Mouse (Mus musculus): ENCODE results near the gene Aspn. TPM values are rescaled to one million over a fixed set of nuclear protein-coding genes. Genes with fewer than 3 reads are reported as not detected.
"Not testable (repeated sequence)": the region's sequence is repeated elsewhere in the genome, so short reads cannot be mapped to it uniquely, and the experiment has no call there.

The Aspn gene
- polyA plus RNA-seq, 2 experiments from 2014 or later = 0.27 to 0.46 TPM

DNA sequence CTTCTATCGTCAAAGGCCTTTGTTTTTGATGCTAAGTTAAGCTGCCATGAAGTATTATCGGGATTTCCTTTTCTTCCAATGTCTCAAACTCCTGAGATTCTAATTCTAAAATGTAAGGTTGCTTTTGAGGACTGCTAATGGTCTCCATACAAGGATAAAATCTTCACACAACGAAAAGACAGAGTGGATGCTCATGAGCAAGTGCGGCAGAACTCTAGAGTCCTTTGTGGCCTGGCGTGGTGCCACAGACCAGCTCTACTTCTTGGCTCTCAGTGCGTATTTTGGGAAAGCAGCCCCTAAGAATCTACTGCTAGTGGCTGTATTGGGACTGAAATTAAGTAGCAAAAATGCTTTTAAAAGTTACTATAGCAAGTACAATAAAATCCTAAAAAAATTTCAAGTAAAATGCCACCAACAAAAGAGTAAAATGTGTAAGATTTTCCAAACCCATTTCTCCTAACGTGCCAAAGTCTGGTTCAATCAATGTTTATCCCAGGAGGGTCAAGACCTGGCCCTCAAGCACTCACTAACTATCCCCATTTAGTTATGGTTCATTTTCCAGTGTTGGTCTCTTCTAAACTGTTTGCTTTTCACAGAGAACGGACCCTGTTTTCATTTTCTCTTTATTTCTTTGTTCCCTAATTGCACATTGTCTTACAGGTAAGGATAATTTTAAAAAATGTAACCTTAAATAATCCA, 40.2 kb downstream of the Aspn start:
- no peak for ATAC-seq

DNA sequence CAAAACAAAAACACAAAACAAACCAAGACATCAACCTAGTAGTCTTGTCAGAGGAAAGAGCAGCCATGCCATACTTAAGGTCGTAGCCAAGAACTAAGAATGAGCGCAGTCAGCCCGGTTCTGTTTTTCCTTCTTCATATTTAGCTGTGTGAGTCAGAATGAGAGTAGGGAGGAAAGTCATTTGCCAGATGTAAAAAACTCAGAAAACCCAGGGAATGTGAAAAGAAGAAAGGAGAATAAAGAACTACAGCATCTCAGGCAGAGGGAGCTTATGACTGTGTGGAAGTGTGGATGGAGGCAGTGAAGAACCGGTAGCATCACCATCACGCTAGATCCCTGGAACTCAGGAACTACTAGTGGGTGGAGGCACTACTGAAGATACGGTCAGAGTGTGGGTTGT, 41.8 kb downstream of the Aspn start:
- no peak for ATAC-seq

DNA sequence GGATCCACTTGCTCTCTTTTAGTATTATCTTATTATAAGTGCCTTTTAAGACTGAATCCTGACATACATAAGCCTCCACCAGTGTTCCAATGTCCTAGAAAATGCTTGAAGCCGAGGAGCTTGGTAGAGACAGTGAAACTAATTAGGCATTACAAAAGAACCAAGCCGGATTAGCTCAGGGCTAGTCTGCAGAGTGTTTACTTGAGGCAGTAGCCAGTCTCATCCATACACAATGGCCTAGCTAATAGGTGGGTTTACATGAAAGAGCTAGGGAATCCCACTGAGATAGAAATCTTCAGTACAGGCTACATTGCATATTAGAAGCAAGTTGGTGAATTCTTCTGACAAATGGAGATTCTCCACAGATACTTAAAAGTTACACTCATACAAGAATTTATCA, 58.3 kb downstream of the Aspn start:
- not testable (repeated sequence) for ATAC-seq

DNA sequence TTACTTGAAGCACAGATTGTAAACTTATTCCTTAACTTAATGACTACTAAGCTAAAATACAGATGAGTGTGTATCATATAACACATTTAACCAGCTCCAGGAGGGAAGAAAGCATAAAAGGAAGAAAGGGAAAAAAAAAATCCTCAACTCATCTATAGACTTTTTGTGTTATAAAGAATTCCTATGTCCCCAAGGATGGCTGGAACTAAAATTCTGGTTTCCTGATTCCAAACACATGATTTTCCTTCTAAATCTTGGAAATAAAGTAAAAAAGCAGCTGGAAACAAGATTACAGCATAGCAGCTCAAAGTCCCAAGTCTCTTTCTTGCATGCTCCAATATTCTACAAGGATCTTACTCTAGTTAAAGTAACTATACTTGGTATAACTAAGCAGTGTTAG, 59.4 kb downstream of the Aspn start:
- ATAC-seq = no peak

DNA sequence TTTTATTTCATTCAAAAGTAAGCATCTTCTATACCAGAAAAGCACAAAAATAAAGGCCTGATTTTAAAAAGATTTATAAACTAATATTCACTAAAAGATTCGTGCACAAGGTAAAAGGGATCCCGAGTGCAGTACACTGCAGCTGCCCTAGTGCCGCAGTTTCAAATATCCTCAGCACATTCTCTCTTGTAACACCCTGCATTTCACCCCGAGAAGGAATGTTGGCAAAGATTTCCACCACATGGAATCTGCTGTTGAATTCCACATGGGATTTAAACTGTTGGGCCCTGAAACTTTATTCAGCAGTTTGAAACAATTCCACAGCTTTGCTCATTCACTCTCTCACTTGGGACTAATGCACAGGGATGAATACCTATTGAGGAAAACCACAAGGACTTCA, 63.5 kb downstream of the Aspn start, which contains the start of gene Ogn:
Ogn (plus strand) TSS at position 333 of the 400 bp plus-strand sequence.
- ATAC-seq = no peak

DNA sequence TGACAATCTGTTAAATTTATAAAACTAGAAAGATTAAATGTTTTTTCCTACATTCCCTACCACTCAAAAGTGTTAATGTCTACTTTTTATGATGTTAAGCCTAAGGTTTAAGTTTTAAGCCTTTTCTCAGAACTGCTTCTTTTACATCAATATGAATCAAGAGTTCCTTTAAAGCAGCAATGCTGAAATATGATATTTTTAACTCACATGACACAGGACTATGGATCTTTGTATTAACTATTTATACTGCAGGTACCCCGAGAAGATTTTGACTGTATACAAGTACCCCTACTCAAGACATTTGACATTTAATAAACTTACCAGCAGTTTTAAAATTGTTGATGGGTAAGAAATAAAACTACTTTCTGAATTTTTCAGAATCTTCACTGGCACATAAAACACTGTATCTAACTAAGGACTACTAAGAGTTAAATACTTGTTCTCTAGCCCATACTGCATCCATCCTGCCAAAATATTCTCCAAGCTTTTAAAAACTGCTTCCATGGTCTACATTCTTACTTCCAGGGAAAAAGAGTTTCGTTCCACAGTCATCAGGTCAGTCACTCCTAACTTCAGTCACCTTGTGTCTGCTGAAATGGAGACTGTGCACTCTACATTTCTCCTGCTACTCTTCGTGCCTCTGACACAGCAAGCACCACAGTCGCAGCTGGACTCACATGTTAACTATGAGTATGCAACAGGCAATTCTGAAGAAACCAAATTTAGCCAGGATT, 64.5 kb downstream of the Aspn start:
- ATAC-seq = no peak

DNA sequence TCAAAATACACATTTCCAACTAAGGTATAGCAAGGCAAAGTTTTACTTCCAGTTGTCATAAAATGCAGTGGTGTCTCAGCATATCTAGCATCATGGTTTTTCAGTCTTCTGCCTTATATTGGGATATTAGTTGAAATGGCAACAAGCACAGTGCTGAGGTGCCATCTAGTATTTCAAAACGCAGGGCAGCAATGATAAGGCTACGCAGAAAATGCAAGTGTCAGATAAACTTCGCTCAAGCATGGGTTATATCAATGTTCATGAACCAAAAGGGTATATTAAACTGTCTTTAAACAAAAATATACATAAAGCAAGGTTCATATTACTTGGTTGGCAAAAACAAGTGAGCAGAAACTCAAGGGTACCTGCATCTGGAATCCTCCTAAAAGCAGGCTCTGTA, 72.8 kb downstream of the Aspn start:
- no peak for ATAC-seq

Other genes starting within 250 kb of the Aspn start
- gene Fgd3, start 224.1 kb upstream of the Aspn start, polyA plus RNA-seq (2017; shearing (Covaris generic)) = 10 to 100 TPM; 11.5 to 13.7 TPM
- gene Bicd2, start 202.9 kb upstream of the Aspn start, polyA plus RNA-seq (2017; shearing (Covaris generic)) = 1 to 10 TPM; 5.8 to 6.2 TPM
- 1 to 10 TPM; 2.7 to 4.6 TPM for gene Ippk, start 123.2 kb upstream of the Aspn start, polyA plus RNA-seq (2017; shearing (Covaris generic))
- gene Tes3-ps, start 51.1 kb upstream of the Aspn start, polyA plus RNA-seq (2017; shearing (Covaris generic)) = 1 to 10 TPM; 6.6 to 7.3 TPM
- under 1 TPM; 0.08 to 0.26 TPM for gene Ecm2, start 39.6 kb upstream of the Aspn start, polyA plus RNA-seq (2017; shearing (Covaris generic))
- gene Omd, start 38.0 kb downstream of the Aspn start, polyA plus RNA-seq (2017; shearing (Covaris generic)) = under 1 TPM; 0.41 to 0.65 TPM
- under 1 TPM in 1 of 2 experiments, not detected in 1; 0.29 TPM for gene Ogn, start 63.6 kb downstream of the Aspn start, polyA plus RNA-seq (2017; shearing (Covaris generic))
- 10 to 100 TPM in 1 of 2 experiments, 1 to 10 TPM in 1; 8.9 to 10.0 TPM for gene Cenpp, start 108.3 kb downstream of the Aspn start, polyA plus RNA-seq (2017; shearing (Covaris generic))
- gene Nol8, start 108.6 kb downstream of the Aspn start, polyA plus RNA-seq (2017; shearing (Covaris generic)) = 10 to 100 TPM; 40.7 to 42.2 TPM
- gene Iars, start 137.7 kb downstream of the Aspn start, polyA plus RNA-seq (2017; shearing (Covaris generic)) = 10 to 100 TPM; 36.3 to 36.4 TPM

Measured in activated CD4-positive, CD25-positive, alpha-beta regulatory T cell, adult 4 months (primary cell).